Mouse (Mus musculus): ENCODE measurements around the gene Osbpl8.

The Osbpl8 gene

GRCm38 (mm10) chr10:111234450-111235288, 70.1 kb downstream of the Osbpl8 start:
- DNase-seq (ENCODE audit: low spot score in 2 of 2), result peak in 1 of 2 experiments; percentile 8

- peak in 1 of 2 experiments; percentile 17 for DNase-seq (ENCODE audit: low spot score in 2 of 2)
These were observed 70.7 kb downstream of the Osbpl8 start for GRCm38 (mm10) chr10:111235289-111235570.

GRCm38 (mm10) chr10:111237434-111237833, 72.9 kb downstream of the Osbpl8 start:
- DNase-seq (ENCODE audit: low spot score in 2 of 2), result peak in 1 of 2 experiments; percentile 18

- peak in 1 of 2 experiments; percentile 25 for DNase-seq (ENCODE audit: low spot score in 2 of 2)
These were observed 78.1 kb downstream of the Osbpl8 start for GRCm38 (mm10) chr10:111242677-111243076.

GRCm38 (mm10) chr10:111247609-111248008, 83.1 kb downstream of the Osbpl8 start:
- peak in 1 of 2 experiments; percentile 14 for DNase-seq (ENCODE audit: low spot score in 2 of 2)

GRCm38 (mm10) chr10:111248177-111248576, 83.6 kb downstream of the Osbpl8 start:
- peak in 1 of 2 experiments; percentile 24 for DNase-seq (ENCODE audit: low spot score in 2 of 2)

GRCm38 (mm10) chr10:111250192-111250591, 85.6 kb downstream of the Osbpl8 start:
- no peak for DNase-seq (ENCODE audit: low spot score in 2 of 2)

- DNase-seq (ENCODE audit: low spot score in 2 of 2), result no peak
These were observed 87.1 kb downstream of the Osbpl8 start for GRCm38 (mm10) chr10:111251666-111252065.

GRCm38 (mm10) chr10:111255228-111255627, 90.7 kb downstream of the Osbpl8 start:
- peak in 1 of 2 experiments; percentile 45 for DNase-seq (ENCODE audit: low spot score in 2 of 2)

GRCm38 (mm10) chr10:111256156-111256555, 91.6 kb downstream of the Osbpl8 start:
- DNase-seq (ENCODE audit: low spot score in 2 of 2), result no peak

- DNase-seq (ENCODE audit: low spot score in 2 of 2), result no peak
These were observed 92.8 kb downstream of the Osbpl8 start for GRCm38 (mm10) chr10:111257358-111257757.

GRCm38 (mm10) chr10:111258256-111258655, 93.7 kb downstream of the Osbpl8 start:
- no peak for DNase-seq (ENCODE audit: low spot score in 2 of 2)

- DNase-seq (ENCODE audit: low spot score in 2 of 2), result no peak
These were observed 107.1 kb downstream of the Osbpl8 start for GRCm38 (mm10) chr10:111271687-111272086.

- DNase-seq (ENCODE audit: low spot score in 2 of 2), result no peak
These were observed 108.4 kb downstream of the Osbpl8 start for GRCm38 (mm10) chr10:111272905-111273304.

- DNase-seq (ENCODE audit: low spot score in 2 of 2), result no peak
These were observed 109.0 kb downstream of the Osbpl8 start for GRCm38 (mm10) chr10:111273463-111274088.

GRCm38 (mm10) chr10:111275822-111276221, 111.3 kb downstream of the Osbpl8 start:
- DNase-seq (ENCODE audit: low spot score in 2 of 2), result no peak

GRCm38 (mm10) chr10:111297631-111298030, 133.1 kb downstream of the Osbpl8 start:
- DNase-seq (ENCODE audit: low spot score in 2 of 2), result no peak

- DNase-seq (ENCODE audit: low spot score in 2 of 2), result peak; percentile 97
These were observed 133.9 kb downstream of the Osbpl8 start, which contains the start of gene Bbs10 for GRCm38 (mm10) chr10:111298140-111299098. Gene Bbs10, plus strand, starts transcription at chr10:111298679.

GRCm38 (mm10) chr10:111299591-111299990, 135.0 kb downstream of the Osbpl8 start:
- peak; percentile 40 to 58 for DNase-seq (ENCODE audit: low spot score in 2 of 2)

- DNase-seq (ENCODE audit: low spot score in 2 of 2), result peak in 1 of 2 experiments; percentile 14
These were observed 136.5 kb downstream of the Osbpl8 start for GRCm38 (mm10) chr10:111301041-111301440.

- DNase-seq (ENCODE audit: low spot score in 2 of 2), result no peak
These were observed 137.9 kb downstream of the Osbpl8 start for GRCm38 (mm10) chr10:111302486-111302885.

Measured in right cerebral cortex, postnatal 10 days (tissue).